Mouse (Mus musculus): ENCODE results near the gene Dynll2. TPM values are rescaled to one million over a fixed set of nuclear protein-coding genes. Genes with fewer than 3 reads are reported as not detected.

Dynll2 gene
- total RNA-seq, 2 experiments from 2014 or later, result 580 to 594 TPM

DNA sequence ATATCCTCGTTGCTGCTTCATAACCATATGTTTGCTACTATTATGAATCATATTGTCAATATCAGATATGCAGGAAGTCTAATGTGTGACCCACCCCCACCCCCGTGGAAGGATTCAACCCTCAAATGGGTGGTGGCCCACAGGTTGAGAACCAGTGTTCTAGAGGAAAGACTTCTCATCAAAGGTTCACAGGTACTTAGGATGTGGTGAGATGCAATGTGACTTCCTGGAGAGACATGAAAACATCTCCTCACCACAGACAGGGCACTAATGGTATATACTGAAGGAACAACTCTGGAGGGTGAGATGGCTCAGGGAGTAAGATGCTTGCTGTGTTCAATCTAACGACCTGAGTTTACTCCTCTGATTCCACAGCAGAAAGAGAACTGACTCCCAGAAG, 51.9 kb downstream of the Dynll2 start:
- no peak for DNase-seq (ENCODE audit: low spot score in 2 of 2)
- intact Hi-C loops (cut with DNase I), result no loop called here

DNA sequence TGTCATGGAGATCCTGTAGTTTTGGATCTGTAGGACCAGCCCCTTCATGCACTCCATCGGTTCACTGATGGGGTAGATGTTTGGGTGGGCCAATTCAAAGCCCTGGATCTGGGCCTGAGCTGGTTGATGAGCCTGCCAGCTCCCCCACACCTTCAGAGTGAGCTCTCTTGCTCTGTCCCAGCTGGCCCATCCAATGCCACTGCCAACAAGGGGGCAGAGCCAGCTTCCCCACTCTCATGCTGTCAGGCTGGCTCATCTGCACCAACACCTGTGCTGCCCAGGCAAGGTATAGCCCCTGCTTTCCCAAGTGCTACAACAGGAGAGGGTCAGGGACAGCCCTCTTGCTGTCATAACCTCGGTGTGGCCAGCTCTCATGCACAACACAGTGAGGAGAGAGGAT, 53.6 kb downstream of the Dynll2 start:
- DNase-seq (ENCODE audit: low spot score in 2 of 2), result no peak
- intact Hi-C loops (cut with DNase I), result no loop called here

DNA sequence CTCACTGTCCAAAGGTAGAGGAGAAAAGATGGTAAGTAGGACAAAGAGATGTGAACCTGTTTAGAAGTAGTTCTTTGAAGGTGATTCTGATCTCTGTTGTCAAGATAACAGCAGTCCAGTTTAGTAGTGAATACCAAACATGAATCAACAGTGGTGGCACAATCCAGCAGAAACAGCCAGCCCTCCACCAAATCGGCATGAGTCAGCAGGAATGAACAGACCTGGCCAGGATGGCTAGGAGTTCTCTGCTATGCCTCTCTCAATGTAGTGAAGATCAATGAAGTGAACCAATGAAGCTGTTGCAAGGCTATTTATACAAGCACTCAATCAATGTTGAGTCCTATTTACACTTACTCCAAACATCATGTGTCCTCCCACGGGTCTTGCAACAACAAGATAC, 57.0 kb downstream of the Dynll2 start:
- intact Hi-C loops (cut with DNase I), result no loop called here
- no peak for DNase-seq (ENCODE audit: low spot score in 2 of 2)

Other genes starting within 250 kb of the Dynll2 start
- gene Supt4a, start 250.0 kb downstream of the Dynll2 start, total RNA-seq (2021), result 10 to 100 TPM; 69.9 to 86.3 TPM
- gene Tspoap1, start 227.0 kb downstream of the Dynll2 start, total RNA-seq (2021), result 100 to 1,000 TPM; 165 to 189 TPM
- gene Mpo, start 194.0 kb downstream of the Dynll2 start, total RNA-seq (2021), result not detected
- gene Lpo, start 159.2 kb downstream of the Dynll2 start, total RNA-seq (2021), result under 1 TPM; 0.32 to 0.44 TPM
- 1 to 10 TPM; 4.2 to 4.4 TPM for gene Mks1, start 134.3 kb downstream of the Dynll2 start, total RNA-seq (2021)
- under 1 TPM in 1 of 2 experiments, not detected in 1; 0.39 TPM for gene Epx, start 112.0 kb downstream of the Dynll2 start, total RNA-seq (2021)
- gene Olfr462, start 95.3 kb downstream of the Dynll2 start, total RNA-seq (2021), result not detected
- not detected for gene Olfr463, start 90.1 kb downstream of the Dynll2 start, total RNA-seq (2021)
- gene Olfr464, start 66.6 kb downstream of the Dynll2 start, total RNA-seq (2021), result 1 to 10 TPM; 3.0 to 3.7 TPM
- 100 to 1,000 TPM; 177 to 190 TPM for gene Srsf1, start 59.8 kb upstream of the Dynll2 start, total RNA-seq (2021)
- 10 to 100 TPM; 23.6 to 25.8 TPM for gene Vezf1, start 80.7 kb upstream of the Dynll2 start, total RNA-seq (2021)
- gene Cuedc1, start 110.5 kb upstream of the Dynll2 start, total RNA-seq (2021), result 10 to 100 TPM; 28.7 to 29.5 TPM
- gene Mrps23, start 216.9 kb upstream of the Dynll2 start, total RNA-seq (2021), result 10 to 100 TPM; 73.6 to 74.5 TPM

Measured in left cerebral cortex, postnatal 25 days (tissue).